Mouse (Mus musculus) lung, postnatal 14 days (tissue): Measurements from ENCODE around the gene Gm5148.

Experiments
- DNase-seq: peaks from one replicate; pipeline ENCODE4 v3.0.0; 2021

Gm5148 gene

DNA sequence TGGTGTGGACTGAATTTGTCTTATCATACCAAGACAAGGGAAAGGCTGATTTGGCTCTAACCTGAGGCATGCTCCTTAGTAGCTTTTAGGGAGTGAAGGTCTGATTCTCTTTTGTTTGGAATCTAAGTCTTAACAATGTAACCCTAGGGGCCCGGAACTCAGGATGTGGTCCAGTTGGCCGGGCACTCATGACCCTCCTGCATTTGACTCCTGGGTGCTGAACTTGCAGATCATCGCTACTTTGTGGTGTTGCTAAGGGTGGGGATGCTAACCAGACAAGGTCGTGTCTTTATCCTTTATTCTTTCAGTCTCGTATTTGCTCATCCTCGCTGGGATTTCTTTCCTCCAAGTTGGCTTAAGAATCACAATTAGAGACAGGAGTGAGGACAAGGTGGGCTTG lies 37.5 kb downstream of the Gm5148 start:
- DNase-seq: no peak

DNA sequence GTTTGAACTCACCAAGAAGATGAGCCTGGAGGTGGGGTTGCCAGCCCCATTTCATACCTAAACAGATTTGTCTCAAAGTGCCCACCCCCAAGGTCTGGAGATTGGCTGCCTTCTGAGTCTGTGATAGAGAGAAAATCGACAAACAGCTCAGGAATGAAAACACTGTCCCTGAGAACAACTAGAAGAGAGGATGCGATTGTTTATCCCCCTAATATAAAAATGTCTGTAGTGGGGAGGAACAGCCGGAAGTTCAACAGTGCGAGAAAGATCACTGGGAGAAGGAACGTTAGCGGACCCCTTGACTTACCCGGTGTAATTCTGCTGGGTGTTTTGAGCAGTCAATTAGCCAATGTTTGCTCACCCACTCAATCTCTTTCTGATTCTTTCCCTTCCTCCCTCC lies 38.1 kb downstream of the Gm5148 start:
- no peak for DNase-seq

DNA sequence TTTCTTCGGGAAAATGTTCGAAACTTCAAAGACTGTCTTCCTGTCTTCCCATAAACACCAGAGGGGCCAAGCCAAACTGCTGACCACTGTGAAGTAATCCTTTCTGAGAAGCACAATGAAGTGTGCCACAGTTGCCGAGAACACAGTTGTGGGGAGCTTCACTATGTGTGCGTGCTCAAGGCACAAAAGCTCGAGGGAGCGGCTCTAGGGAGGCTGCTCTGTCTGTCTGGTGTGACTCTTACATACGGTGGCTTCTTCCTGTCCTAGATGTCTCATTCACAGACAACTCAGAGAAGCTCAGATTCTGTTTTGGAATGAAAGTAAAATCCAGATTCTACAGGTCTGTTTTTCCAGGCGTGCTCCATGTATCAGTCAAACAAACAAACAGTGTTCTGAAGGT lies 48.0 kb downstream of the Gm5148 start:
- no peak for DNase-seq

DNA sequence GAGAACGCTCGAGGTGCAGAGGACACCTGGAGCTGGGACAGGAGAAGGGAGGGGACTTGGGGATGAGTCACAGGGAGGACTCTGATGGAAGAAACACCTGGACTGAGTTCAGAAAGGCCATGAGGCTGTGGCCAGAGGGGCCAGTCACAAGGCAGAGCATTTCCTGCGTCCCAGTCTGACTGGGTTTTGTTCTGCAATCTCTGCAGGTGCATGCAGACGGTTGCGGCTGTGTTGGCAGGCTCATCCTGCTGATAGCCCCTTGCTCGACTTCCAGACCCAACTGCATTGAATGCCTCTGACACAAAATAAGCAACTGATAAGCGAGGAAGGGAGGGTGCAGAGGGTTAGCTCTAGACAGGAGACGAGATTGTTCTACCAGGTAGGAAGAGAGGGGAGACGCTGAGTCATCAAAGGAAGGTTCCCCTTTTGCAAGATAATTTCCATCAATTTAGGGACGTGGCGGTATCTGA lies 49.2 kb downstream of the Gm5148 start:
- DNase-seq: no peak

DNA sequence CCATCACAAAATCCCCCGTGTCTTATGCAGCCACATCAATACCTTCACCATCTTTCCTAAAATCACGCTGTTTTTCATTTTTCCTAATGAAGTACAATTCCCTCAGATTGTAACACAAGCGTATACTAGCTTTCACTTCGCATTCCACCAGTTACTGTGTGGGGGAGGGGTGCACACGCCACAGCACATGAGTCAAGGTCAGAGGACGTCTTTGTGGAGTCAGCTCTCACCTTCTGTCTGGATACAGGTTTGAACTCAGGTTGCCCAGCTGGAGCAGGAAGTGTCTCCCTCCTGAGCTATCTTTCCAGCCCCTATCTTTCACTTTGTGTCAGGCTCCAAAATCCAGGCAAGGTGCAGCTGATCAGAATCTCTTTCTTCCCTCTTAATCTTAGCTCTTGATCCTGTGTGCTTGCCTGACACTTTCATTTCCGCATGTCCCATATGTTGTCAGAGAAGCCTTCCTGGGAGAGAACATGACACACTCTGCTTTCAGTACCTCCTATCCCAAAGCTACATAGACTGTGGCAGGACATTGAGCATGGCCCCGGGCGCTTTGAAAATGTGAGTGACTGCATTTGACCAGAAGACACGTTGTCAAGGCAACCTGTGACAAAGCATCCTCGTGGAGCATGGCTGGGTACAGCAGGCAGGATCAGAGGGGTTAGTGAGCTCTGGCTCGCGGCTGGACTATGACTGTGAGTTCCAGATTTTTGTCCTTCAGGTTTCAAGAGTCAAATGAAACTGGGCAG lies 50.6 kb downstream of the Gm5148 start:
- no peak for DNase-seq

DNA sequence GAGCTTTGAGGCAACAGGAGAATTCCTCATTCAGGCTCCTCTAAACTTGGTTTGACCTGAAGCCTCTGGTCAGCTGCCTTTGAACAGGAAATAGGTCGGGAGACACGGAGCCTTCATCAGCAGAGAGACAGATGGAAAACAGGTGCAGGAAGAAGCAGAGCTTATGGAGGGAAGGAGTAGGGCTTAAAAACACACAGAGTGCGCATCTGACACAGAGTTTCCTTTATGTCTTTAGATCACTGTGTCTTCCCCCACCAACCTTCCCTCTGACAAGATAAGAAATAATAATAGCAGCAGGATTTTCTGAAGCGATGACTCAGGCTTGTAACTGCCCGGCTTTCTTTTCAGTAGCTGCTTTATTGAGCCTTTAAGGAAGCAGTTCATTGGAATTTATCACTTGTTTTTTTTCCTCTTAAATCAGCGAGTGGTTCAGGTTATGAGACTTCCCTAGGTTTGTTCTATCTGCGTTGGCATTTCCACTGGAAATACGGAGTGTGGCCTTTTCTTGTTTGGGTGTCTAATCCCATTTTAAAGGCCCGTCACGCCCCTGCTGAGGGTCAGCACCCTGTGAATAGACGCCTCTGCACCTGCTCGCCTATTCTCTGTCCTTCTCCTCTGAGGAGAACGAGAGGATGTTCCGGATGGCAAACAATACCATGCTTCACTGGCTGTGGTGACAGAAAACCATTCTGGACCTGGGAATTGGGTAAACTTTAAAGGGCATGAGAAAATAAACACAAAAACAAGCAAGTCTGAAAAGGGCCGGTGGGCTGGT lies 51.8 kb downstream of the Gm5148 start:
- DNase-seq: no peak

DNA sequence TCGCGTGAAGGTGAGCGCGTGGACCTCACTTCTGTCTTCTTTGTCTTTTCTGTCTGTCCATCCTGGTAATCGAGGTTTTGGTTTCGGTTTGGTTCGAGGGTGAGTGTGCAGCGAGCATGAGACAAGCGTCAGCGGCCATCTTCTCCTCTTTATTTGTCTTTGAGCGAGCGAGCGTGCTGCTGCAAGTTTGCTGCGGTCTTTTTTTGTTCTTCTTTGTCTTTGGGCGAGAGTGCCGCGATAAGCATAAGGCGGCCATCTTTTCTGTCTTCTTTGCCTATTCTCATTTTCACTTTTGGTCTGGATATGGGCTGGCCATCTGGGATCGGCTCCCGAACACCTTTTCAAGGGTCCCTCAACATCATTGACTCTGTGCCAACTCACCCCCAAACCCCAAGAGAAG lies 55.2 kb downstream of the Gm5148 start:
- no peak for DNase-seq

DNA sequence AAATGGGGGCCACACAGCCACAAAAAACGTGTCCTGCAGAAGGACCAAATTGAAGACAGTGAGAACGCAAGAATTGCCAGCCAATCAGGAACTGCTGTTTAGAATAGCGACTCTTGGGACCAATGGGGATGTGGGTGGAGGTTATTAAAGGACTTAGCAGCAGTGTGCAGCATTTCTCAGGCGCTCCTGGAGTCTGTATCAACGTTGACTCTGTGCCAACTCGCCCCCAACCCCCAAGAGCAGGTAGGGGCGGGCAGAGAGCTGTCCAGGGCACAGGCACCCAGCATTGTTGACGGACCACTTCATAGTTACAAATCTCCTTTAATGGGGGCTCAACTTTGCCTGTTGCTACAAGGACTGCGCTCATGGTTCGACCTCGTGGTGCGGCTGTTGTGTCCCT lies 55.6 kb downstream of the Gm5148 start:
- DNase-seq: no peak

DNA sequence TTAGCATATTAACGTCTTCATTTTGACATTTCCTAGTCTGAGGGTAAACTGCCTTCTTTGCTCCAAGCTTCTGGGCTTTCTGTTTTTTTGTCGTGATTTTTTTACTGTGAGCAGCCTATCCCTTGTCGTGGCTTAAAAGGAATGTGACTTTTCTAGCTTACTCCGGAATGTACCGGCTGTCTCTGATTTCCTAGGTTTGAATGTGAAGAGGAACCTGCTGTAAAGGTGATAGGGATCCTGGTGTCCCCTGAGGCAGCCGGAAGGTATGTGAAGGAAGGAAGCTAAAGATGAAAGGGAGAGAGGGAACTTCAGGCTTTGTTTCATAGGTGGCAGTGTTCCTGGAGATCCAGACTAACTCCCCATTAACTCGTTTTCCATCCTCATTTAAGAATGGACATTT lies 56.6 kb downstream of the Gm5148 start:
- no peak for DNase-seq

DNA sequence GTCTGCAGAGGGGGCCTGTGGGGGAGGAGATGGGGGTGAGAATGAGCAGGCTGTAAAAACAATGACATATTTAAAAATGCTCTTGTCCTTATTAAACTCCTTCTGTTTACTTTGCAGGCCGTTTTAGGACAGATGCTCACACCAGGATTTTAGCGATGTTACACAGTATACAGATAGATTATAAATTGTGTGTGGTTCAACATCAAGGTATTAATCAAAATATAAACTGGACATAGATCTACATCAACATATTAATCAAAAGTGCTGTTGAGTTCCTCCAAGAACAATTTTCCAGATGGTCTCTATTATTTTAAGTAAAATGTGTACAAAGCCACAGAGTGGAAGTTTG lies 57.2 kb downstream of the Gm5148 start:
- no peak for DNase-seq

DNA sequence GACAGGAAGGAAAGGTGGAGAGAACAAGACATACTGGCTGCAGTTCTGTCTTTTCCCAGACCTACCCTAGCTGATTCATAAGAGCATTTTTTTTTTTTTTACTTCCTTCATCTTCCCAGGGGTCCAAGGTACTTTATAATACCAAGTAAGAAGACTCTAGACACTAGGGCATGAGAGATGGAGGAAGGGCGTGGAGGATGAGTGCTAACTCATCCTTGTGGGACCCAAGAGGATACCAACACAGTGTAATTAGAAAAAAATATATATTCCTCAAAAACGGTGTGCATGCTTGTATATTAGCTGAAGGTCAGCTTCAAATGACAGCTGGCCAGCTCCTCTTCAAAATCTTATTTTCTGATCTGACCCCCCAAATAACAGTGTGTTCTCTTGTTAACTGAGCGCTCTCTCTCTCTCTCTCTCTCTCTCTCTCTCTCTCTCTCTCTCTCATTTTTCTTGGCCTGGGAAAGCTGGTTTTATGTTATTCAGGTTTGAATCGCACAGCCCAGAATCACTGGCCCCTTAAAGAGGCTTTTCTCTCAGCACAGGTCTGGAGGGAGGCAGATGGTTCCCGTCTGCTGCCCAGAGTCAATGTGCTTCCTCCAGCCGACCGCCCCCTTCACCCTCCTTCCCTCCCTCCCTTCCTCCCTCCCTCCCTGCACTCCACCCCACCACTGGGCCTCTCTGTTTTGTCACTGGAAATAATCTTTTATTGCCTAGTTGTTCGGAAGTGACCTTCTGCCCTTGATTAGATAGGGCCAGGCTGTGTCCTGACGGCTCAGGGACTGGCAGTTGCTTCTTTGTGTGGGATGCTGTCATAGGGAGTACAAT lies 57.8 kb downstream of the Gm5148 start:
- DNase-seq: peak; percentile 45
